Mouse (Mus musculus): ENCODE measurements around the gene Ate1. TPM values are rescaled to one million over a fixed set of nuclear protein-coding genes. Genes with fewer than 3 reads are reported as not detected.
"Not testable (repeated sequence)": the region's sequence is repeated elsewhere in the genome, so short reads cannot be mapped to it uniquely, and the experiment has no call there.

Gene Ate1
- polyA plus RNA-seq, 1 experiment from 2014 or later, result 56.9 TPM

GRCm38 (mm10) chr7:130518213-130519095 lies 1.7 kb downstream of the Ate1 start:
- Histone ChIP-seq H3K4me1 (peaks cover 21% of the 10 kb centered on the region), H3K27ac (replicated peaks) (peak overlapping the region; percentile 98), H3K36me3 (replicated peaks) (peaks cover 18% of the 10 kb centered on the region), H3K4me3 (peak overlapping the region; percentile 79), H3K27me3 (replicated peaks; ENCODE audit: low read depth, poor library complexity, severe bottlenecking) (no peaks in the 10 kb centered on the region), H3K9me3 (no peaks in the 10 kb centered on the region)
- 42% methylated on average over 26 of the region's 26 CpGs for WGBS
- no peak for DNase-seq (ENCODE audit: low spot score)

GRCm38 (mm10) chr7:130510243-130510642 lies 9.9 kb downstream of the Ate1 start:
- Histone ChIP-seq H3K27me3 (replicated peaks; ENCODE audit: low read depth, poor library complexity, severe bottlenecking) (no peaks in the 10 kb centered on the region), H3K27ac (replicated peaks) (no peak overlapping the region), H3K36me3 (replicated peaks) (peaks cover 95% of the 10 kb centered on the region), H3K4me1 (no peaks in the 10 kb centered on the region), H3K4me3 (no peak overlapping the region), H3K9me3 (no peaks in the 10 kb centered on the region)
- no peak for DNase-seq (ENCODE audit: low spot score)
- WGBS, result 91% methylated on average over 5 of the region's 5 CpGs

DNA sequence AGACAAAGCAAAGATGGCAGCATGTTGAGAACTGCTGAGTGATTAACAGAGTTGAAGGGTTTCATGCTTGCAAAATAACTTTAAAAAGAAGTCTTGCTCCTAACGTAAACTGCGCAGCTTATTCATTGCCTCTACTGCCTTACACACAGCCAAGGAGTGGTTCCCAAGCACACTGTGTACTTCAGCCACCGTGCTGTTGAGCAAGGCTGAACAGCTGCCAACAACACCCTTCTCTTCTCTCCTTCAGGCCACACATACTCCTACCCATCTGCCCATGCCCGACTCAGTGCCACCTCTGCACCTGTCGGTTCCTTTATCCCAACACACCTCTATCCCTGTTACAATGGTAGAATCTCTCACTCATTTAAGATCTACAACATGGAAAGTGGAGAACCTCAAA lies 17.2 kb downstream of the Ate1 start:
- Histone ChIP-seq H3K27me3 (replicated peaks; ENCODE audit: low read depth, poor library complexity, severe bottlenecking) (no peaks in the 10 kb centered on the region), H3K27ac (replicated peaks) (no peak overlapping the region), H3K4me1 (no peaks in the 10 kb centered on the region), H3K9me3 (no peaks in the 10 kb centered on the region), H3K4me3 (no peak overlapping the region), H3K36me3 (replicated peaks) (peaks cover 82% of the 10 kb centered on the region)
- WGBS, result 93% methylated on average over 5 of the region's 5 CpGs
- no peak for DNase-seq (ENCODE audit: low spot score)

DNA sequence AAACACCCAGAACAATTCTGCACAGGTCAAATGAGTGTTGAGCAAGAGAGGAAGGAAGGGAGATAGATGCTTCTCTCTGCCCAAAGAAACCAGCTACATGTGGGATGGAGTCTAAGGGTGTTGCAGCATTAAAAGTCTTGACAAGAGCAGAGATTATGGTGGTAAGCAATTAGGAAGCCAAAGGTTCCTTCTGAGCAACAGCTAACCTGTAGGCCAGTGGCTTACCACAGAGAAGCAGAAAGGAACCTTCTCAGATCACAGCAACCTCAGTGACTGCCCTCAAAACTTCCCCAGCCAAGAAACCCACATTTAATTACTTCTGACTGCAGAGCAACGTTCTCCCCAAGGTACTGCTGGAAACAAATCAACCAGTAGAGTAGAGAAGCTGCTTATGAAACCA lies 18.7 kb downstream of the Ate1 start:
- Histone ChIP-seq H3K9me3 (no peaks in the 10 kb centered on the region), H3K27ac (replicated peaks) (no peak overlapping the region), H3K4me3 (no peak overlapping the region), H3K36me3 (replicated peaks) (peaks cover 73% of the 10 kb centered on the region), H3K27me3 (replicated peaks; ENCODE audit: low read depth, poor library complexity, severe bottlenecking) (no peaks in the 10 kb centered on the region), H3K4me1 (0 out of 2 replicates have a peak, but pooled peaks cover 2% of the 10 kb centered on the region)
- WGBS, result 84% methylated on average over 1 of the region's 1 CpGs
- DNase-seq (ENCODE audit: low spot score), result no peak

- no peaks in the 10 kb centered on the region for H3K9me3 ChIP-seq
- no peak for DNase-seq (ENCODE audit: low spot score)
- H3K27ac ChIP-seq (replicated peaks), result no peak overlapping the region
- peaks cover 47% of the 10 kb centered on the region for H3K36me3 ChIP-seq (replicated peaks)
- H3K4me3 ChIP-seq, result no peak overlapping the region
- H3K4me1 ChIP-seq, result 0 out of 2 replicates have a peak, but pooled peaks cover 2% of the 10 kb centered on the region
- no peaks in the 10 kb centered on the region for H3K27me3 ChIP-seq (replicated peaks; ENCODE audit: low read depth, poor library complexity, severe bottlenecking)
- WGBS, result 81% methylated on average over 3 of the region's 3 CpGs
These were observed 26.8 kb downstream of the Ate1 start for GRCm38 (mm10) chr7:130493346-130493745.

DNA sequence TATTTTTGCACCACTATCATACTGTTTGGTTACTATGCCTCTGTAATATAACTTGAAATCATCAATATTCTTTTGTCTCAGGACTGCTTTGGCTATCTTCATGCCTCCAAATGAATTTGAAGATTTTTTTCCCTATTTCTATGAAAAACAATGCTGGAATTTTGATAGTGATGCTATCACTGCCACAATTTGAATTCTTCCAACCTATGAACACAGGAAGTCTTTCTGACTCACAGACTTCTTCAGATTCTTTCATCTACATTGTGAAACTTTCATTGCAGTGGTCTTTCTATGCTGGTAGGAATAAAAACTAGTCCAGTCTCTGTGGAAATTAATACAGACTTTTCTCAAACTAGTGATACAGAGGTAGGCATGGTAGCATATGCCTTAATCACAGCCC lies 28.1 kb downstream of the Ate1 start:
- no peak for DNase-seq (ENCODE audit: low spot score)
- Histone ChIP-seq H3K36me3 (replicated peaks) (peaks cover 52% of the 10 kb centered on the region), H3K27me3 (replicated peaks; ENCODE audit: low read depth, poor library complexity, severe bottlenecking) (no peaks in the 10 kb centered on the region)

GRCm38 (mm10) chr7:130479003-130479402 lies 41.2 kb downstream of the Ate1 start:
- not testable (repeated sequence) for H3K27me3 ChIP-seq (replicated peaks; ENCODE audit: low read depth, poor library complexity, severe bottlenecking); H3K4me3 ChIP-seq; DNase-seq (ENCODE audit: low spot score); H3K27ac ChIP-seq (replicated peaks); H3K9me3 ChIP-seq
- Histone ChIP-seq H3K36me3 (replicated peaks) (peaks cover 22% of the 10 kb centered on the region), H3K4me1 (peaks cover 14% of the 10 kb centered on the region)
- 84% methylated on average over 3 of the region's 3 CpGs for WGBS

More for the DNA sequence above, 28.1 kb downstream of the Ate1 start:
- Histone ChIP-seq H3K4me1 (no peaks in the 10 kb centered on the region), H3K27ac (replicated peaks) (no peak overlapping the region), H3K9me3 (peaks cover 10% of the 10 kb centered on the region; the same call in 1 of the 2 replicates), H3K4me3 (no peak overlapping the region)

GRCm38 (mm10) chr7:130475970-130476369 lies 44.2 kb downstream of the Ate1 start:
- Histone ChIP-seq H3K4me3 (no peak overlapping the region), H3K4me1 (peaks cover 34% of the 10 kb centered on the region), H3K27ac (replicated peaks) (no peak overlapping the region), H3K36me3 (replicated peaks) (peaks cover 20% of the 10 kb centered on the region), H3K27me3 (replicated peaks; ENCODE audit: low read depth, poor library complexity, severe bottlenecking) (no peaks in the 10 kb centered on the region), H3K9me3 (no peaks in the 10 kb centered on the region)
- peak; percentile 57 for DNase-seq (ENCODE audit: low spot score)
- 46% methylated on average over 2 of the region's 2 CpGs for WGBS

DNA sequence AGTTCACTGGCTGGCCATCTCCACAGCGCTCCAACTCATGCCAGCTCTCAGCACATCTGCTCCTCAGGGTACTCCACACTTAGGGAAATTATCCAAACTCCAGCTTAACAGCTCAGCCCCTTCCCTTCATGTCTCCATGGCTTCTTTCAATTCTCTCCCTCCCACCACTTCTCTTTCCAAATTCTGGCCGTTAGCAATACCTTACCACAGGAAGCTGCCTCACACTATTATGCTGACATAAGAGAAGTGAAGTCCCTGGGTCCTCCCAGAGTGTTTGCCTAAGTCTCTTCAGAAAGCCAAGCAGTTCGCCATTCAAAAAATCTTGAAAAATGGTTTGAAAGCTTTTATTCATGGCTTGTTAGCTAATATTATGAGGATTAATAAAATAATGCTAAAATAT lies 46.3 kb downstream of the Ate1 start:
- WGBS, result 75% methylated on average over 3 of the region's 3 CpGs
- Histone ChIP-seq H3K4me3 (no peak overlapping the region), H3K4me1 (peaks cover 39% of the 10 kb centered on the region), H3K9me3 (no peaks in the 10 kb centered on the region), H3K36me3 (replicated peaks) (peaks cover 4% of the 10 kb centered on the region), H3K27me3 (replicated peaks; ENCODE audit: low read depth, poor library complexity, severe bottlenecking) (no peaks in the 10 kb centered on the region), H3K27ac (replicated peaks) (0 out of 2 replicates have a peak overlapping the region, but pooled peaks have one; percentile 16)
- no peak for DNase-seq (ENCODE audit: low spot score)

DNA sequence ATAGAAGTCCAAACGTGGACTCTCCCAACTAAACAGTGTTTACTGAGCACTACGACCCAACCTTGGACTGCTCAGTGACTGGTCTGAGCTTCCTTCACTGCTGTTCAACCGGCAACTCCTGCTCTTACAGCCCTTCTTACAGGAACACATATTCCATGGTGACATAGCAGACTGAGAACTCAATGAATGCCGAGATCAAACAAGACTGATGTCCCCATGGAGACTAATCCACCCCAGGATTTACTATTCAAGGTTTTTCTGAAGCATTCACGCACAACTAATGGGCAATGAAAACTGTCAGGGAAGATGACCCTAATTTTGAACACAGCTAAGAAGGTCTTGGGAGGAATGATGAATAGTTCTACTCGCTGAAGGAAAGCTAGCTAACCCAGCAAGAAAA lies 47.5 kb downstream of the Ate1 start:
- Histone ChIP-seq H3K27me3 (replicated peaks; ENCODE audit: low read depth, poor library complexity, severe bottlenecking) (no peaks in the 10 kb centered on the region), H3K27ac (replicated peaks) (no peak overlapping the region), H3K36me3 (replicated peaks) (peaks cover 3% of the 10 kb centered on the region; the same call in 1 of the 2 replicates), H3K4me1 (peaks cover 39% of the 10 kb centered on the region), H3K9me3 (no peaks in the 10 kb centered on the region), H3K4me3 (no peak overlapping the region)
- WGBS, result 56% methylated on average over 6 of the region's 6 CpGs
- no peak for DNase-seq (ENCODE audit: low spot score)

GRCm38 (mm10) chr7:130471045-130471444 lies 49.1 kb downstream of the Ate1 start:
- H3K4me1 ChIP-seq, result peaks cover 26% of the 10 kb centered on the region
- WGBS, result 51% methylated on average over 6 of the region's 6 CpGs
- no peaks in the 10 kb centered on the region for H3K9me3 ChIP-seq
- H3K36me3 ChIP-seq (replicated peaks), result 0 out of 2 replicates have a peak, but pooled peaks cover 5% of the 10 kb centered on the region
- H3K27ac ChIP-seq (replicated peaks), result no peak overlapping the region
- no peak for DNase-seq (ENCODE audit: low spot score)
- no peaks in the 10 kb centered on the region for H3K27me3 ChIP-seq (replicated peaks; ENCODE audit: low read depth, poor library complexity, severe bottlenecking)
- no peak overlapping the region for H3K4me3 ChIP-seq

DNA sequence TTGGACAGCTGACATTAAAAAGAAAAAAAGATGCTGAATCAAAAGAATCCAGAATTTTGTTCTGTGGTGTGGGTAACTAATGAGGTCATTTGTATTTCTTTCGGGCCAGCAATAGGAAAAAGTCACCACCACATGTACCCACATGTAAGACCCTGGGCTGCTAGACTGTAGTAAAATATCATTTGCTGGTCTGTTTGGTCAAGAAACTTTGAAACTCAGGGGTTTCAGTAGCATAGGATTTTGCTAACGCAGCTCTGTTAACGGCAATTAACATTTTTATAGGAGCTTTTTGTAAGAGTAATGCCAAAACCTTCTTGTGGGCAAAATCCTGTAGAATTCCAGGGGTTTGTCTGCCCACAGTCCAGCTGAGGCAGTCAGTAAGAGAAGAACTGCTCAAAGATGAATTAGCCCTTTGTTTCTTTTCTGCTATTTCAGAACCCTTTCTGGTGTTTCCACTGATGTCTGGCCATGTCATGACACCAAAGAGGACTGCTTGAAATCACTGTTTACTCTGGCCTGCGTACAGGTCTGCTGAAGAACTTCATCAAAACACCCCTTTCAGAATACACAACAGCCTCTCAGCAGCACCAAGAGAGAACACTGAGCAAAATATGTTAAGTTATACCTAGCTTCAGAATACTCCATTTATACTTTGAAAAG lies 64.5 kb downstream of the Ate1 start:
- WGBS, result 59% methylated on average over 4 of the region's 4 CpGs
- Histone ChIP-seq H3K4me3 (no peak overlapping the region), H3K27ac (replicated peaks) (no peak overlapping the region; the same call in 1 of the 2 replicates), H3K36me3 (replicated peaks) (peaks cover 58% of the 10 kb centered on the region), H3K9me3 (no peaks in the 10 kb centered on the region), H3K4me1 (peaks cover 12% of the 10 kb centered on the region), H3K27me3 (replicated peaks; ENCODE audit: low read depth, poor library complexity, severe bottlenecking) (no peaks in the 10 kb centered on the region)
- DNase-seq (ENCODE audit: low spot score), result no peak

GRCm38 (mm10) chr7:130454226-130454625 lies 65.9 kb downstream of the Ate1 start:
- H3K4me1 ChIP-seq, result peaks cover 12% of the 10 kb centered on the region
- no peaks in the 10 kb centered on the region for H3K27me3 ChIP-seq (replicated peaks; ENCODE audit: low read depth, poor library complexity, severe bottlenecking)
- no peak overlapping the region for H3K27ac ChIP-seq (replicated peaks)
- H3K4me3 ChIP-seq, result no peak overlapping the region
- DNase-seq (ENCODE audit: low spot score), result no peak
- peaks cover 59% of the 10 kb centered on the region for H3K36me3 ChIP-seq (replicated peaks)
- H3K9me3 ChIP-seq, result no peaks in the 10 kb centered on the region
- 92% methylated on average over 3 of the region's 3 CpGs for WGBS
